Mouse (Mus musculus): ENCODE results near the gene Lrrc9. TPM values are rescaled to one million over a fixed set of nuclear protein-coding genes. Genes with fewer than 3 reads are reported as not detected.

Lrrc9 gene
- total and polyA plus RNA-seq, 3 experiments: not detected

GRCm38 (mm10) chr12:72520645-72521044, 79.0 kb downstream of the Lrrc9 start:
- Histone ChIP-seq H3K27ac (ENCODE audit: control insufficient read depth, low read depth, low read length) (no peak overlapping the region), H3K79me2 (ENCODE audit: control insufficient read depth, insufficient read depth, low read length, poor library complexity) (no peaks in the 10 kb centered on the region), H3K4me3 (ENCODE audit: control insufficient read depth in 1 of 2, insufficient read depth in 1 of 2, low read depth in 2 of 2, low read length in 2 of 2) (no peak overlapping the region), H3K4me1 (ENCODE audit: control insufficient read depth in 1 of 2, insufficient read depth in 2 of 2, low read length in 2 of 2) (peaks cover 0 to 2% of the 10 kb centered on the region in 2 experiments; a peak in 2 of 4 replicates), H3K27me3 (ENCODE audit: control insufficient read depth in 1 of 2, insufficient read depth in 2 of 2, low read length in 2 of 2) (peaks cover 0 to 3% of the 10 kb centered on the region in 2 experiments; a peak in 2 of 4 replicates), H3K9ac (ENCODE audit: control insufficient read depth, low read depth, low read length, poor library complexity, severe bottlenecking) (no peak overlapping the region), H3K9me3 (replicated peaks; ENCODE audit: insufficient read depth, low read length) (no peaks in the 10 kb centered on the region), H3K36me3 (ENCODE audit: control insufficient read depth in 1 of 2, insufficient read depth in 2 of 2, low read length in 2 of 2) (peaks cover 0 to 4% of the 10 kb centered on the region in 2 experiments; a peak in 2 of 4 replicates)
- TF ChIP-seq RAD21 (IDR thresholded peaks at IDR 0.05; ENCODE audit: low read depth, low read length) (peak; percentile 39), CTCF (IDR thresholded peaks at IDR 0.05 in 2 of 3, conservative IDR thresholded peaks at IDR 0.05 in 1 of 3; ENCODE audit: control insufficient read depth in 1 of 3, insufficient read depth in 1 of 3, low read depth in 2 of 3, low read length in 3 of 3, poor library complexity in 1 of 3, severe bottlenecking in 1 of 3) (peak; percentile 71 to 80 (median 76)), UBTF (IDR thresholded peaks at IDR 0.05; ENCODE audit: borderline replicate concordance, insufficient read depth, low read depth, low read length) (no peak), USF1 (IDR thresholded peaks at IDR 0.05; ENCODE audit: low read depth, low read length) (no peak), POLR2A (IDR thresholded peaks at IDR 0.05; ENCODE audit: control insufficient read depth in 1 of 2, insufficient read depth in 1 of 2, low read depth in 1 of 2, low read length in 2 of 2, poor library complexity in 1 of 2) (no peak), EP300 (IDR thresholded peaks at IDR 0.05; ENCODE audit: low read depth in 1 of 2, low read length in 2 of 2) (no peak), SMC3 (IDR thresholded peaks at IDR 0.05; ENCODE audit: low read depth, low read length) (peak; percentile 63), ZC3H11A (IDR thresholded peaks at IDR 0.05; ENCODE audit: low read depth, low read length) (peak; percentile 9; the same call in 1 of the 2 replicates), E2F4 (IDR thresholded peaks at IDR 0.05; ENCODE audit: borderline replicate concordance, low read depth, low read length) (no peak), MYC (IDR thresholded peaks at IDR 0.05; ENCODE audit: low read depth, low read length) (no peak), BHLHE40 (IDR thresholded peaks at IDR 0.05; ENCODE audit: borderline replicate concordance, low read depth, low read length) (no peak), RCOR1 (IDR thresholded peaks at IDR 0.05; ENCODE audit: low read depth, low read length) (peak; percentile 68)
- DNase-seq (ENCODE audit: low read depth, low spot score): peak; percentile 81

DNA sequence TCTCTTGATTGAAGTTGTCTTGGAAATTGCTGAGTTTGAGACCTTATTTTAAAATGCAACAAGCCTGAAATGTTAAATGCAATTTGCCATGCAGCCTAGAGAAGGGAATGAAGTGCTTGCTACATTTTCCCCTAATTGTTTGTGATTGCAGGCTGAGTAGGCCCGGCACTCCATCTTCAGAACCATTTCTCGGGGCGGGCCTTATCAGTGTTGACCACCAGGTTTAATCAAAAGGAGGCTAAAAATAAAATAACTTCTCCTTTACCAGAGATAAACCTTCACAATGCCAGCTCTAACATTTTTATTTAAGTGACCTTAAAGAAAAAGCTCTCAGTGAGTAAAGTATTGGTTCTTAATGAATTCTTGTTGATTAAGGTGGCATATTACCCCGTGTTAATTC, 83.9 kb downstream of the Lrrc9 start:
- no peaks in the 10 kb centered on the region for H3K79me2 ChIP-seq (ENCODE audit: control insufficient read depth, insufficient read depth, low read length, poor library complexity)
- DNase-seq (ENCODE audit: low read depth, low spot score): peak; percentile 44
- H3K4me3 ChIP-seq (ENCODE audit: control insufficient read depth in 1 of 2, insufficient read depth in 1 of 2, low read depth in 2 of 2, low read length in 2 of 2): no peak overlapping the region
- peak; percentile 10 to 69; a peak in 3 of 4 replicates for TF ChIP-seq EP300 (IDR thresholded peaks at IDR 0.05; ENCODE audit: low read depth in 1 of 2, low read length in 2 of 2)
- TF ChIP-seq TCF12 (IDR thresholded peaks at IDR 0.05; ENCODE audit: low read depth, low read length): peak; percentile 71; the same call in 1 of the 2 replicates
- TF ChIP-seq POLR2AphosphoS2 (IDR thresholded peaks at IDR 0.05; ENCODE audit: low read length): no peak
- 0 out of 2 replicates have a peak, but pooled peaks have one; percentile 23 for TF ChIP-seq ETS1 (IDR thresholded peaks at IDR 0.05; ENCODE audit: low read depth, low read length)
- peak; percentile 72 for TF ChIP-seq GATA1 (IDR thresholded peaks at IDR 0.05; ENCODE audit: low read depth, low read length)
- no peak for TF ChIP-seq CHD1 (IDR thresholded peaks at IDR 0.05; ENCODE audit: low read depth, low read length)
- peak; percentile 92; the same call in 1 of the 2 replicates for TF ChIP-seq MEF2A (IDR thresholded peaks at IDR 0.05; ENCODE audit: extremely low read depth, insufficient replicate concordance, low read depth, low read length, poor library complexity, severe bottlenecking)
- peak; percentile 55 for TF ChIP-seq RCOR1 (IDR thresholded peaks at IDR 0.05; ENCODE audit: low read depth, low read length)
- peak; percentile 32 for TF ChIP-seq TAL1 (IDR thresholded peaks at IDR 0.05; ENCODE audit: low read length)
- H3K27me3 ChIP-seq (ENCODE audit: control insufficient read depth in 1 of 2, insufficient read depth in 2 of 2, low read length in 2 of 2): no peaks in the 10 kb centered on the region
- H3K27ac ChIP-seq (ENCODE audit: control insufficient read depth, low read depth, low read length): no peak overlapping the region
- H3K9ac ChIP-seq (ENCODE audit: control insufficient read depth, low read depth, low read length, poor library complexity, severe bottlenecking): no peak overlapping the region
- peaks cover 0 to 12% of the 10 kb centered on the region in 2 experiments; a peak in 2 of 4 replicates for H3K36me3 ChIP-seq (ENCODE audit: control insufficient read depth in 1 of 2, insufficient read depth in 2 of 2, low read length in 2 of 2)
- no peaks in the 10 kb centered on the region for H3K9me3 ChIP-seq (replicated peaks; ENCODE audit: insufficient read depth, low read length)
- peaks cover 8% of the 10 kb centered on the region in 2 experiments for H3K4me1 ChIP-seq (ENCODE audit: control insufficient read depth in 1 of 2, insufficient read depth in 2 of 2, low read length in 2 of 2)
